Mouse (Mus musculus) hindbrain, embryonic 11.5 days (tissue): ENCODE measurements around the gene Lipi. TPM values are rescaled to one million over a fixed set of nuclear protein-coding genes. Genes with fewer than 3 reads are reported as not detected.

Experiments
- ATAC-seq: fragments of 200-750 bp; cut with Nextera tagmentation; 2 replicates; pipeline ENCODE4 v1.8.0; 2017; ENCODE audit warnings: mild to moderate bottlenecking, moderate TSS enrichment, moderate library complexity; ENCODE audit not compliant: low FRiP score
- DNase-seq: peaks from one replicate; pipeline ENCODE4 v3.0.0-alpha.2; 2015; ENCODE audit warnings: low spot score
- H3K27ac ChIP-seq: fragments of 300-500 bp; sonication (generic); 2 replicates; pipeline ENCODE4 v1.5.1; 2014; ENCODE audit warnings: mild to moderate bottlenecking, low read depth, low read length
- H3K27me3 ChIP-seq: fragments of 300-500 bp; sonication (generic); 2 replicates; pipeline ENCODE4 v1.6.1; 2014; ENCODE audit warnings: mild to moderate bottlenecking, low read length, moderate library complexity, mixed read lengths; ENCODE audit not compliant: control insufficient read depth, insufficient read depth
- H3K36me3 ChIP-seq: fragments of 300-500 bp; sonication (generic); 2 replicates; pipeline ENCODE4 v1.6.1; 2014; ENCODE audit warnings: mild to moderate bottlenecking, low read length, moderate library complexity, mixed read lengths; ENCODE audit not compliant: control insufficient read depth, insufficient read depth
- H3K4me1 ChIP-seq: fragments of 300-500 bp; sonication (generic); replicated peaks from 2 replicates; pipeline ENCODE4 v1.6.1; 2014; ENCODE audit warnings: low read length, mixed read lengths; ENCODE audit not compliant: control insufficient read depth, insufficient read depth
- H3K4me2 ChIP-seq: fragments of 300-500 bp; sonication (generic); replicated peaks from 2 replicates; pipeline ENCODE4 v1.6.1; 2014; ENCODE audit warnings: mild to moderate bottlenecking, low read depth, low read length
- H3K4me3 ChIP-seq: fragments of 300-500 bp; sonication (generic); 2 replicates; pipeline ENCODE4 v1.5.1; 2014; ENCODE audit warnings: low read depth, low read length
- H3K9ac ChIP-seq: fragments of 300-500 bp; sonication (generic); 2 replicates; pipeline ENCODE4 v1.6.1; 2014; ENCODE audit warnings: low read depth, low read length
- H3K9me3 ChIP-seq: fragments of 300-500 bp; sonication (generic); 2 replicates; pipeline ENCODE4 v1.6.1; 2016; ENCODE audit warnings: low read length; ENCODE audit not compliant: control insufficient read depth
- WGBS: fragments of 180-500 bp; shearing (Covaris S2); extraction: QIAGEN DNeasy Blood & Tissue Kit; methylation state at CpG from one replicate; pipeline ENCODE4 v1.1.7; 2014; 5-methylcytosine and 5-hydroxymethylcytosine counted together
- polyA plus RNA-seq: library from polyadenylated mRNA; unstranded; fragments of >200 nt; fragmentation: Nextera tagmentation; extraction: Ambion mirVana; gene quantifications from 2 replicates; pipeline ENCODE4 v1.2.1, GENCODE M21; 2014

Gene Lipi
- polyA plus RNA-seq: not detected in 2 replicates

GRCm38 (mm10) chr16:75585961-75586360, at the start of gene Lipi:
TSS of gene Lipi (minus strand) at chr16:75586061.
- no peak for DNase-seq
- Histone ChIP-seq H3K27ac (no peak within 1 kb of the TSS), H3K4me2 (no peak within 1 kb of the TSS), H3K9me3 (no peaks in the 10 kb centered on the region), H3K27me3 (no peaks in the 10 kb centered on the region), H3K4me1 (no peaks in the 10 kb centered on the region), H3K4me3 (no peak within 1 kb of the TSS), H3K9ac (no peak within 1 kb of the TSS), H3K36me3 (no peaks in the 10 kb centered on the region)
- WGBS: 90% methylated on average over 7 of the region's 7 CpGs
- ATAC-seq: no peak

GRCm38 (mm10) chr16:75627862-75628261, 42.0 kb upstream of the Lipi start:
- no peak overlapping the region for H3K4me3 ChIP-seq
- H3K4me2 ChIP-seq: no peak overlapping the region
- no peak overlapping the region for H3K27ac ChIP-seq
- no peaks in the 10 kb centered on the region for H3K4me1 ChIP-seq
- H3K36me3 ChIP-seq: no peaks in the 10 kb centered on the region
- 86% methylated on average over 2 of the region's 2 CpGs for WGBS
- DNase-seq (no peak), ATAC-seq (no peak)
- no peaks in the 10 kb centered on the region for H3K27me3 ChIP-seq
- H3K9ac ChIP-seq: no peak overlapping the region
- H3K9me3 ChIP-seq: no peaks in the 10 kb centered on the region

GRCm38 (mm10) chr16:75617651-75618349, 31.9 kb upstream of the Lipi start:
- no peak overlapping the region for H3K9ac ChIP-seq
- no peak overlapping the region for H3K4me3 ChIP-seq
- ATAC-seq: peak; percentile 40; the same call in 1 of the 2 replicates
- no peaks in the 10 kb centered on the region for H3K36me3 ChIP-seq
- H3K4me1 ChIP-seq: no peaks in the 10 kb centered on the region
- WGBS: 73% methylated on average over 2 of the region's 2 CpGs
- H3K9me3 ChIP-seq: no peaks in the 10 kb centered on the region
- no peak overlapping the region for H3K4me2 ChIP-seq
- H3K27ac ChIP-seq: no peak overlapping the region
- no peaks in the 10 kb centered on the region for H3K27me3 ChIP-seq
- peak; percentile 64 for DNase-seq

- no peak overlapping the region for H3K4me3 ChIP-seq
- no peaks in the 10 kb centered on the region for H3K4me1 ChIP-seq
- no peaks in the 10 kb centered on the region for H3K36me3 ChIP-seq
- H3K27me3 ChIP-seq: no peaks in the 10 kb centered on the region
- no peak overlapping the region for H3K4me2 ChIP-seq
- no peak overlapping the region for H3K9ac ChIP-seq
- ATAC-seq: no peak
- no peak for DNase-seq
- H3K9me3 ChIP-seq: no peaks in the 10 kb centered on the region
- H3K27ac ChIP-seq: no peak overlapping the region
These were observed 26.7 kb upstream of the Lipi start for GRCm38 (mm10) chr16:75612561-75612960.

- Histone ChIP-seq H3K27me3 (no peaks in the 10 kb centered on the region), H3K4me3 (no peak overlapping the region), H3K4me1 (no peaks in the 10 kb centered on the region), H3K36me3 (no peaks in the 10 kb centered on the region), H3K27ac (no peak overlapping the region), H3K9me3 (no peaks in the 10 kb centered on the region), H3K4me2 (no peak overlapping the region), H3K9ac (no peak overlapping the region)
- DNase-seq (no peak), ATAC-seq (no peak)
- 83% methylated on average over 1 of the region's 1 CpGs for WGBS
These were observed 20.6 kb upstream of the Lipi start for GRCm38 (mm10) chr16:75606415-75606814.

GRCm38 (mm10) chr16:75593501-75594183, 7.8 kb upstream of the Lipi start:
- DNase-seq: no peak
- peak; percentile 24; the same call in 1 of the 2 replicates for ATAC-seq
- H3K9me3 ChIP-seq: no peaks in the 10 kb centered on the region
- peak overlapping the region; percentile 83 for H3K4me2 ChIP-seq
- H3K4me1 ChIP-seq: no peaks in the 10 kb centered on the region
- no peak overlapping the region for H3K27ac ChIP-seq
- no peaks in the 10 kb centered on the region for H3K36me3 ChIP-seq
- H3K27me3 ChIP-seq: no peaks in the 10 kb centered on the region
- peak overlapping the region; percentile 74 for H3K4me3 ChIP-seq
- no peak overlapping the region for H3K9ac ChIP-seq
- 16% methylated on average over 15 of the region's 15 CpGs for WGBS

- H3K4me2 ChIP-seq: peak within 1 kb of the TSS; percentile 83
- no peaks in the 10 kb centered on the region for H3K4me1 ChIP-seq
- no peaks in the 10 kb centered on the region for H3K9me3 ChIP-seq
- H3K9ac ChIP-seq: peak within 1 kb of the TSS; percentile 62
- DNase-seq (peak; percentile 92), ATAC-seq (peak; percentile 97)
- H3K4me3 ChIP-seq: peak within 1 kb of the TSS; percentile 74
- no peaks in the 10 kb centered on the region for H3K27me3 ChIP-seq
- H3K36me3 ChIP-seq: no peaks in the 10 kb centered on the region
- under 1% methylated on average over 51 of the region's 55 CpGs for WGBS
- 0 out of 2 replicates have a peak within 1 kb of the TSS, but pooled peaks have one; percentile 51 for H3K27ac ChIP-seq
These were observed 7.0 kb upstream of the Lipi start, which contains the start of gene Rbm11 for GRCm38 (mm10) chr16:75592671-75593500. TSS of gene Rbm11 (plus strand) at chr16:75592844.

- no peak overlapping the region for H3K4me3 ChIP-seq
- 39% methylated on average over 3 of the region's 3 CpGs for WGBS
- no peak overlapping the region for H3K9ac ChIP-seq
- H3K4me2 ChIP-seq: no peak overlapping the region
- DNase-seq (no peak), ATAC-seq (no peak)
- H3K27me3 ChIP-seq: no peaks in the 10 kb centered on the region
- no peak overlapping the region for H3K27ac ChIP-seq
- no peaks in the 10 kb centered on the region for H3K9me3 ChIP-seq
- no peaks in the 10 kb centered on the region for H3K36me3 ChIP-seq
- H3K4me1 ChIP-seq: no peaks in the 10 kb centered on the region
These were observed 605 bp upstream of the Lipi start for GRCm38 (mm10) chr16:75586466-75586865.
